Mouse (Mus musculus) cerebellum, adult 2 months (tissue): ENCODE data around the gene Stxbp6.

Experiments
- CTCF ChIP-seq: fragments of 200-500 bp; IDR thresholded peaks from 2 replicates; pipeline ENCODE4 v1.5.1; 2011; ENCODE audit warnings: low read depth, mild to moderate bottlenecking, control low read depth, low read length, moderate library complexity, borderline replicate concordance; ENCODE audit not compliant: insufficient read depth
- POLR2A ChIP-seq: fragments of 200-500 bp; IDR thresholded peaks from 2 replicates; pipeline ENCODE4 v1.6.1; 2011; ENCODE audit warnings: low read length, control low read depth, borderline replicate concordance; ENCODE audit not compliant: insufficient read depth

DNA sequence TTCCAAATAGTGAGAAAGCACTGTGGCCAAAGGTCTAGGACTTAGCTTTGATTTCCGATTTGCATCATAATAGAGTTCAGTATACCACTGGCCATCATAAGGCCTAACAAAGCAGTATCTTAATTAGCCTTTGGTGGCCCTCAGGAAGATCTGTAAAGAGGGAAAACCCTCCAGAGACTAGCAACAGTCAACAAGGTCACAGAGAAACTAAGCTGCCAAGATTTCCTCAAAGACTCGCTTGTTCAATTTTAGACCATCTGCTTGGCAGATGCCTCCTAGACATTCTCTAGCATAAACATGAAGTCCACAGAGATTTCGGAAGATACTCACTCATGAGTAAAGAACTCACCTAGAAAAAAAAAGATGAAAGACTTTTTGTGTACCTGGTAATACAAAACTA lies 148.6 kb downstream of the Stxbp6 start:
- TF ChIP-seq POLR2A (no peak), CTCF (no peak)
